Comparison of ENCODE assay signal across 8 mouse cellular contexts in genomic region chr17:29006812-29007211, GRCm38 (mm10). TPM values are rescaled to one million over a fixed set of nuclear protein-coding genes. Genes with fewer than 3 reads are reported as not detected.
DNase-seq lines count a peak whose midpoint lies in the region; ATAC-seq and TF ChIP-seq lines count a peak whose summit lies in the region.

No protein-coding gene starts in this region.

- H3K27ac ChIP-seq in kidney, postnatal 0 days: peak overlapping the region; percentile 84; the same call in 1 of the 2 replicates
- H3K27ac ChIP-seq in embryonic facial prominence, embryonic 14.5 days (replicated peaks; ENCODE audit: low read depth, low read length): peak overlapping the region; percentile 86; the same call in 1 of the 2 replicates
- peak overlapping the region; percentile 91 for H3K27ac ChIP-seq in intestine, embryonic 15.5 days
- H3K27ac ChIP-seq in midbrain, embryonic 13.5 days: peak overlapping the region; percentile 95

- peak overlapping the region; percentile 93 for H3K9ac ChIP-seq in kidney, postnatal 0 days (ENCODE audit: low read depth, low read length)
- H3K9ac ChIP-seq in embryonic facial prominence, embryonic 14.5 days (ENCODE audit: low read depth, low read length): peak overlapping the region; percentile 91
- H3K9ac ChIP-seq in intestine, embryonic 15.5 days: peak overlapping the region; percentile 92
- H3K9ac ChIP-seq in midbrain, embryonic 13.5 days (replicated peaks): peak overlapping the region; percentile 97

- H3K4me2 ChIP-seq in kidney, postnatal 0 days (ENCODE audit: low read length): peak overlapping the region; percentile 92
- peak overlapping the region; percentile 78 for H3K4me2 ChIP-seq in embryonic facial prominence, embryonic 14.5 days (ENCODE audit: low read depth, low read length)
- peak overlapping the region; percentile 81 for H3K4me2 ChIP-seq in intestine, embryonic 15.5 days (replicated peaks)
- H3K4me2 ChIP-seq in midbrain, embryonic 13.5 days (replicated peaks): peak overlapping the region; percentile 83

- DNase-seq in kidney, postnatal 0 days (ENCODE audit: low spot score): no peak
- DNase-seq in kidney, postnatal 4 days: no peak
- no peak for DNase-seq in embryonic facial prominence, embryonic 14.5 days (ENCODE audit: low spot score)
- DNase-seq in left cerebral cortex, postnatal 36 days (ENCODE audit: low spot score in 2 of 2): no peak
- DNase-seq in cerebellum, adult 18-20 months: no peak

- H3K9me3 ChIP-seq in kidney, postnatal 0 days (replicated peaks; ENCODE audit: low read length): no peaks in the 10 kb centered on the region
- H3K9me3 ChIP-seq in embryonic facial prominence, embryonic 14.5 days (ENCODE audit: control insufficient read depth, low read length): no peaks in the 10 kb centered on the region
- no peaks in the 10 kb centered on the region for H3K9me3 ChIP-seq in intestine, embryonic 15.5 days
- no peaks in the 10 kb centered on the region for H3K9me3 ChIP-seq in midbrain, embryonic 13.5 days

- ATAC-seq in kidney, postnatal 0 days (replicated peaks; ENCODE audit: low FRiP score, low read depth): no peak
- ATAC-seq in embryonic facial prominence, embryonic 14.5 days (ENCODE audit: low read depth): no peak
- no peak for ATAC-seq in intestine, embryonic 15.5 days
- ATAC-seq in midbrain, embryonic 13.5 days: no peak
- ATAC-seq in inflammation-experienced regulatory T-cells, adult 6 months: no peak

- 4% methylated on average over 7 of the region's 7 CpGs for WGBS in kidney, postnatal 0 days
- 12% methylated on average over 7 of the region's 7 CpGs for WGBS in embryonic facial prominence, embryonic 14.5 days
- WGBS in intestine, embryonic 15.5 days: 2% methylated on average over 7 of the region's 7 CpGs
- 8% methylated on average over 7 of the region's 7 CpGs for WGBS in midbrain, embryonic 13.5 days

- no peaks in the 10 kb centered on the region for H3K36me3 ChIP-seq in kidney, postnatal 0 days (ENCODE audit: insufficient read depth, low read length)
- H3K36me3 ChIP-seq in embryonic facial prominence, embryonic 14.5 days (ENCODE audit: control insufficient read depth, insufficient read depth, low read length): no peaks in the 10 kb centered on the region
- H3K36me3 ChIP-seq in intestine, embryonic 15.5 days: no peaks in the 10 kb centered on the region
- H3K36me3 ChIP-seq in midbrain, embryonic 13.5 days: no peaks in the 10 kb centered on the region

- peak overlapping the region; percentile 95 for H3K4me3 ChIP-seq in kidney, postnatal 0 days (replicated peaks; ENCODE audit: low read depth, low read length)
- peak overlapping the region; percentile 98 for H3K4me3 ChIP-seq in embryonic facial prominence, embryonic 14.5 days (ENCODE audit: low read depth, low read length)
- peak overlapping the region; percentile 96 for H3K4me3 ChIP-seq in intestine, embryonic 15.5 days (replicated peaks)
- H3K4me3 ChIP-seq in midbrain, embryonic 13.5 days (replicated peaks): peak overlapping the region; percentile 96

- TF ChIP-seq CTCF in kidney, postnatal 0 days (IDR thresholded peaks at IDR 0.05; ENCODE audit: low read depth): no peak

- H3K27me3 ChIP-seq in kidney, postnatal 0 days (ENCODE audit: insufficient read depth, low read length): no peaks in the 10 kb centered on the region
- H3K27me3 ChIP-seq in embryonic facial prominence, embryonic 14.5 days (replicated peaks; ENCODE audit: control insufficient read depth, insufficient read depth, low read length): no peaks in the 10 kb centered on the region
- H3K27me3 ChIP-seq in intestine, embryonic 15.5 days (replicated peaks): no peaks in the 10 kb centered on the region
- H3K27me3 ChIP-seq in midbrain, embryonic 13.5 days: no peaks in the 10 kb centered on the region

- intact Hi-C loops in left cerebral cortex, postnatal 36 days (cut with DNase I): no loop called here

- H3K4me1 ChIP-seq in kidney, postnatal 0 days (replicated peaks; ENCODE audit: insufficient read depth, low read length): no peaks in the 10 kb centered on the region
- peaks cover 3% of the 10 kb centered on the region; the same call in 1 of the 2 replicates for H3K4me1 ChIP-seq in embryonic facial prominence, embryonic 14.5 days (ENCODE audit: control insufficient read depth, insufficient read depth, low read length)
- peaks cover 7% of the 10 kb centered on the region; the same call in 1 of the 2 replicates for H3K4me1 ChIP-seq in intestine, embryonic 15.5 days (replicated peaks)
- H3K4me1 ChIP-seq in midbrain, embryonic 13.5 days (replicated peaks): peaks cover 30% of the 10 kb centered on the region

RNA-seq across cellular contexts. Expression of gene Stk38, which starts 1.0 kb away (rescaled TPM):
- 58.8 and 66.9 TPM in 2 replicates for polyA plus RNA-seq in kidney, postnatal 0 days (2015; fragmentation: Nextera tagmentation; extraction: Ambion mirVana)
- 87.0 and 88.7 TPM in 2 replicates for polyA plus RNA-seq in embryonic facial prominence, embryonic 14.5 days (2014; fragmentation: Nextera tagmentation; extraction: Ambion mirVana)
- 90.0 and 90.7 TPM in 2 replicates for polyA plus RNA-seq in intestine, embryonic 15.5 days (2015; fragmentation: Nextera tagmentation; extraction: Ambion mirVana)
- polyA plus RNA-seq in midbrain, embryonic 13.5 days (2015; fragmentation: Nextera tagmentation; extraction: Ambion mirVana): 126 and 134 TPM in 2 replicates
- 10 to 100 TPM; 35.0 to 62.2 TPM for total RNA-seq in left cerebral cortex, postnatal 36 days (2021)
- 100 to 1,000 TPM; 155 to 250 (median 235) TPM for polyA plus RNA-seq in inflammation-experienced regulatory T-cells, adult 6 months (2017; shearing (Covaris generic))

RNA-seq across cellular contexts. Expression of gene Srsf3, which starts 25.6 kb away (rescaled TPM):
- polyA plus RNA-seq in kidney, postnatal 0 days (2015; fragmentation: Nextera tagmentation; extraction: Ambion mirVana): 456 and 496 TPM in 2 replicates
- 494 and 574 TPM in 2 replicates for polyA plus RNA-seq in embryonic facial prominence, embryonic 14.5 days (2014; fragmentation: Nextera tagmentation; extraction: Ambion mirVana)
- polyA plus RNA-seq in intestine, embryonic 15.5 days (2015; fragmentation: Nextera tagmentation; extraction: Ambion mirVana): 485 and 544 TPM in 2 replicates
- polyA plus RNA-seq in midbrain, embryonic 13.5 days (2015; fragmentation: Nextera tagmentation; extraction: Ambion mirVana): 590 and 618 TPM in 2 replicates
- 100 to 1,000 TPM; 101 to 118 TPM for total RNA-seq in left cerebral cortex, postnatal 36 days (2021)
- polyA plus RNA-seq in inflammation-experienced regulatory T-cells, adult 6 months (2017; shearing (Covaris generic)): 100 to 1,000 TPM; 296 to 519 (median 387) TPM

RNA-seq across cellular contexts. Expression of gene Kctd20, which starts 55.1 kb away (rescaled TPM):
- polyA plus RNA-seq in kidney, postnatal 0 days (2015; fragmentation: Nextera tagmentation; extraction: Ambion mirVana): 54.5 and 58.8 TPM in 2 replicates
- 79.0 and 90.7 TPM in 2 replicates for polyA plus RNA-seq in embryonic facial prominence, embryonic 14.5 days (2014; fragmentation: Nextera tagmentation; extraction: Ambion mirVana)
- 64.9 and 68.9 TPM in 2 replicates for polyA plus RNA-seq in intestine, embryonic 15.5 days (2015; fragmentation: Nextera tagmentation; extraction: Ambion mirVana)
- polyA plus RNA-seq in midbrain, embryonic 13.5 days (2015; fragmentation: Nextera tagmentation; extraction: Ambion mirVana): 97.3 and 97.9 TPM in 2 replicates
- total RNA-seq in left cerebral cortex, postnatal 36 days (2021): 10 to 100 TPM; 72.8 to 77.6 TPM
- polyA plus RNA-seq in inflammation-experienced regulatory T-cells, adult 6 months (2017; shearing (Covaris generic)): 10 to 100 TPM; 34.6 to 46.0 (median 39.5) TPM
